Mouse (Mus musculus) lung, postnatal 0 days (tissue): ENCODE measurements around the gene Lrrc56.

Source experiments
- CTCF ChIP-seq: IDR thresholded peaks from 2 replicates; pipeline ENCODE4 v1.5.1; 2016; ENCODE audit warnings: antibody characterized with exemption, mild to moderate bottlenecking
- EP300 ChIP-seq: IDR thresholded peaks from 2 replicates; pipeline ENCODE4 v1.6.1; 2016; ENCODE audit warnings: antibody characterized with exemption, mild to moderate bottlenecking, control low read depth

- TF ChIP-seq EP300, result no peak
- no peak for TF ChIP-seq CTCF
These were observed 5.8 kb upstream of the Lrrc56 start for GRCm38 (mm10) chr7:141188194-141188593.
